Mouse (Mus musculus) frontal cortex, adult (tissue): ENCODE data around the gene Fnip1.

ENCODE experiments used
- ATAC-seq: cut with Nextera tagmentation; 2 replicates; pipeline ENCODE4 v1.9.2; 2017; ENCODE audit warnings: mild to moderate bottlenecking, moderate library complexity, mixed read lengths; ENCODE audit not compliant: low TSS enrichment

Fnip1 gene

DNA sequence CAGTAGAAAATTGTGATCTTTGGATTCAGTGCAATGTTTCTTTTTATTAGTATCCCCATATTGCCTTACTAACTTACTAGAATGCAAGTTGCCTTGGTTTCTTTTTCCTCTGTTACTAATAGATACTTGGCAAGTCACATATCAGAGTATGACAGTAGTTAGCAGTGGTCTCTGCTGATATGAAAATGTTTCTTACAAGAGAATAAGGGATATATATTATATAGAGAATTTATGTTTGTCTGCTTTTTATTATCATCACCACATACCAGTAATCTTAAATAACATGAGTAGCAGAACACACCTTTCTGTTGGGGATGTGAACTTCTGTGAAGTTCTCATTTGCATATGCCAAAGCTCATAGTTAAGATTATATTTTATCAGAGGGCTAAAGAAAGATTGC is 104.4 kb downstream of the Fnip1 start:
- no peak for ATAC-seq

DNA sequence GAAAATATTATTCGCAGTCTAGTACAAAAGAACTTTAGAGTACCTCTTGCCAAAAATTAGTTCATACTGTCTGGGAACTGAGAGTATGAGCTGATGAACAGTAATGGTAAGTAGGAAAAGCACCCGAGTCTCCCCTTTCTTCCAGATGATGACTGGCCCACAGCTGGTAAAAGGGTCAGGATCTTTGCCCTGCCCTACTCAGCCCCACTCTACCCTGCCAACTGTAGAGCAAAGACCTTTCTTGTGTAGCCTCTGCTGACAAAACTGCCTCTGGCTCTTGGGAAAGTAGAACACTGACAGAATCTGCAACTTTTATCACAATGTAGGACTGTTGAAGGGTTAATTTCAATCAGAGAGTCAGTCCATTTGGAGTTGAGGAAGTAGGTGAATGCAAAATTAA is 117.0 kb downstream of the Fnip1 start:
- no peak for ATAC-seq

DNA sequence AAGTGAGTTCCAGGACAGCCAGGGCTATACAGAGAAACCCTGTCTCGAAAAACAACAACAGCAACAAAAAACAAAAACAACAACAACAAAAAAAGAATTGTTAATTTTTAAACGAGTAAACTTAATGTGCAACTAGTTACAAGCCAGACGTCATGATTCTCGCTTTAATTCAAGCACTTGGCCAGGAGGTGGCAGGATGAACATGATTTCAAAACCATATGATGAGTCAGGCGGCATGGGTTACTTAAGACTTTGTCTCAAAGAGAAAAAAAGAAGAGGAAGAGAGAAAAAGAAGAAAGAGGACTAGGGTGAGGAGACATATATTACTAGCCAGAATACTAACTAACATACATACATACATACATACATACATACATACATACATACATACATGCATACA is 124.8 kb downstream of the Fnip1 start:
- no peak for ATAC-seq
